Mouse (Mus musculus): ENCODE measurements around the gene Gfy. TPM values are rescaled to one million over a fixed set of nuclear protein-coding genes. Genes with fewer than 3 reads are reported as not detected.

Gfy gene
- total RNA-seq, 1 experiment from 2014 or later = not detected

DNA sequence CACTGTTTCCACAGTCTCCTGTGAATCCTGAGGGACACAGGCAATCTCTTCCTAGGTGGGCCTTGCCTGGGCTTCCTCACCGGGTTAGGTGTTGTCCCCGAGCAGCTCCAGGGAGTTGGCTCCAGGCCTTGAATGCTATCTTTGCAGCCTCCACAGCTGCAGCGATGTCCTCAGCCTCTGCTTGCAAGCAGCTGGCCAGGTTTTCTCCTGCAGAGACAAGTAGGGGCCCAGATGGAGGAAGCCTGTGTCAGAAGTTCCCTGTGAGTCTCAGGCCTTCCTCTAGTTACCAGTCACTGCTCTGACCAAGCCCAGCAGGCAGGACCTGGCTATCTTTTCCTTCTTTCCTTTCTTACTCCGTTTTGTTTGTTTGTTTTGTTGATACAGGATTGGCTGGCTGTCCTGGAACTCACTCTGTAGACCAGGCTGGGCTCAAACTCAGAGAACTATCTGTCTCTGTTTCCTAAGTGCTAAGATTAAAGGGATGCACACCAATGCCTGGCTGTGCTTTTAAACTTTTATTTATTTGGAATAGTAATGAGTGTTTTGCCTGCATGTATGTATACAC is 30.8 kb downstream of the Gfy start:
- DNase-seq = peak; percentile 22

GRCm38 (mm10) chr7:45147899-45148298 is 31.5 kb downstream of the Gfy start:
- DNase-seq = peak; percentile 6

DNA sequence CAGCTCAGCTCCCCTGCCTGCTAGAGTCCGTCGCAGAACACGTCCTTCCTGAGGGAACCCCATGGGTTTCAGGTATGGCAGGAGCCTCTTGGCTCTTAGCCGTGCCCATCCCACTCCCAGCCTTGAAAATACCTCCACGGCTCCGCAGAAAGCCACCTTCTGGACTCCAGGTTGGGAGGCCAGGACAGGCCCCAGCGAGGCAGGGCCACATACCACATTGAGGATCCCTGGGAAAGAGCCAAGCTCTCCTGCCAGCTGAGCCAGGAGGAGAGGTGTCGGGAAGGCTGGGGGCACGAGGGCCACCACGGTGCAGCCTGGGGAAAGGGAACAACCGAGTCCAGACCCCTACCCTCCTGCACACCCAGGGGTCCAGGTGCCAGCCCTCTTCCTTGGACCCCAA is 32.1 kb downstream of the Gfy start:
- DNase-seq = peak; percentile 6

- peak; percentile 8 for DNase-seq
Measured at GRCm38 (mm10) chr7:45145460-45145859, 33.9 kb downstream of the Gfy start.

DNA sequence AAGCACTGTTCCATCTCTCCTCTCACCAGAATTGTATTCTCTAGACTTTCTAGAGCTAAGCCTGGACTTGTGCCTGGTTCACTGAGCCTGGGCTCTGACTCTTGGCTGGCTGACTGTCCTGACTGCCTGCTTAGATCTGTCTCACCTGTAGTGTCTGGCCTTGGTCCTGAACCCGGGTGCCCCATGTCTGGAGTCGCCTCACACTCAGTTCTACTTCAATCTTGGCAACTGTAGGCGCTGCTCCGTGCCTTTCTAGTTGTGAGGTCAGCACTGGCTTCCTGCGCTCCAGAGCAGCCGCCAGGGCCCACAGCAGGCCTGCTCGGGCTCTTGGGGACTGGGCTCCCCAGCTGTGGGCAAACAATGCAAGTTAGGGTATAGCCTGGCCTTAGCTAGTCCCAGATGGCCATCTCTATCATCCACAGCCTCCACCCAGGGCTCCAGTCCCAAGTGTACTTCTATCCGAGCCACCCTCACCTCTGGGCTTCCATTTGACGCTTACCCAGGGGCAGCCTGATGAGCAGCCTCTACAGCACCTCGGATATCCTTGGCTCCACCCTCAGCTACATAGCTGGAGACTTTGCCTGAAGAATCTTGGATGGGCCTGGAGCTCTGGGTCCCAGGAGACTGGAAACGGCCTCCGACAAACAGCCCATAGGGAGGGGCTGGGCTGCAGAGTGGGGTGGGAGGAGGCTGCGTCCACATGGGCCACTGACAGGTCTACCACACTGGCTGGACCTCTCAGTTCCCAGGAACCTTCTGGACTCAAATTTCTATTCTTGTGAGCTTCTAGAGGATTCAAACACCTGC is 34.8 kb downstream of the Gfy start:
- DNase-seq = peak; percentile 9

DNA sequence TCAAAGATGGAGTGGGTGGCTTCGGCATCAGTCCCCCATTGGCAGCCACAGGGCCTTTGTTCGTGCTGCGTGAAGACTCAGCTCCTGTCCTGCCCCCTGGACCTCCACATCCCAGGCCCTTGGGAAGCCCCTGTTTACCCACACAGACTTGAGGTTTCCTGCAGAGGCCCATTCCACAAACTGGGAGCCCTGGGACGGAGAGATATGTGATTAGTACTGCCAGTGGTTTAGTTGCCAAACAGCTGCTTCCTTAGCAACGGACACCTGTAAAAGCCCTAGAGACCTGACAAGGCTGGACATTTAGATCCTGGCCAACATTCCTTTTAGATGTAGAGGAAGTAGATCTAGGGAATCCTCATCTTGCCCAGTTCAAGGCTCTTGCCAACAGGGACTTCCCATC is 37.5 kb downstream of the Gfy start:
- DNase-seq = no peak

DNA sequence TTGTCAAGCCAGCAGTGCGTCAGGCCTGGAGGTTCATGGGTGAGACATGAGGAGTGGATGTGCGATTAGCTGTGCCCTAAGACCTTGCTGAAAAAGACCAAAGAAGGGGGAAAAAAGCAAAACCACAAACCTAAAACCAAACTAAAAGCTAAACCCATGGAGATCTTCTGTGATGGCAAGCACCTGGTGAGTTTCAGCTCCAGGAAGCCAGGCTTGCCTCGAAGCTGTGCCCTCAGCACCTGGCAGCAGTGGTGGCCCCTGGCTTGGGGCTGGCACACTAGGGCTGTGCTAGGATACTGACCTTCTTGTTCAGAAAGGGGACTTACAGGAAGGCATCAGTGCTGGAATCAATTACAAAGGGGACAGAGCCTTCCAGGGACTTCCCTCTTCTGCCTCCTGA is 38.0 kb downstream of the Gfy start:
- peak; percentile 4 for DNase-seq

GRCm38 (mm10) chr7:45139904-45140723 is 39.3 kb downstream of the Gfy start:
- DNase-seq = peak; percentile 79

- no peak for DNase-seq
Measured at GRCm38 (mm10) chr7:45138403-45138802, 41.0 kb downstream of the Gfy start.

- DNase-seq = no peak
Measured at GRCm38 (mm10) chr7:45137171-45138006, 42.0 kb downstream of the Gfy start.

- peak; percentile 97 for DNase-seq
Measured at GRCm38 (mm10) chr7:45135993-45136567, 43.3 kb downstream of the Gfy start, which contains the start of the genes Gm45713 and Flt3l. Gene Gm45713 (minus strand): TSS chr7:45136231. Gene Flt3l (minus strand): TSS chr7:45136432.

GRCm38 (mm10) chr7:45135370-45135769 is 44.0 kb downstream of the Gfy start:
- no peak for DNase-seq

GRCm38 (mm10) chr7:45134544-45135026 is 44.8 kb downstream of the Gfy start:
- DNase-seq = peak; percentile 64

- no peak for DNase-seq
Measured at GRCm38 (mm10) chr7:45133446-45134159, 45.8 kb downstream of the Gfy start.

- no peak for DNase-seq
Measured at GRCm38 (mm10) chr7:45131850-45132249, 47.5 kb downstream of the Gfy start.

DNA sequence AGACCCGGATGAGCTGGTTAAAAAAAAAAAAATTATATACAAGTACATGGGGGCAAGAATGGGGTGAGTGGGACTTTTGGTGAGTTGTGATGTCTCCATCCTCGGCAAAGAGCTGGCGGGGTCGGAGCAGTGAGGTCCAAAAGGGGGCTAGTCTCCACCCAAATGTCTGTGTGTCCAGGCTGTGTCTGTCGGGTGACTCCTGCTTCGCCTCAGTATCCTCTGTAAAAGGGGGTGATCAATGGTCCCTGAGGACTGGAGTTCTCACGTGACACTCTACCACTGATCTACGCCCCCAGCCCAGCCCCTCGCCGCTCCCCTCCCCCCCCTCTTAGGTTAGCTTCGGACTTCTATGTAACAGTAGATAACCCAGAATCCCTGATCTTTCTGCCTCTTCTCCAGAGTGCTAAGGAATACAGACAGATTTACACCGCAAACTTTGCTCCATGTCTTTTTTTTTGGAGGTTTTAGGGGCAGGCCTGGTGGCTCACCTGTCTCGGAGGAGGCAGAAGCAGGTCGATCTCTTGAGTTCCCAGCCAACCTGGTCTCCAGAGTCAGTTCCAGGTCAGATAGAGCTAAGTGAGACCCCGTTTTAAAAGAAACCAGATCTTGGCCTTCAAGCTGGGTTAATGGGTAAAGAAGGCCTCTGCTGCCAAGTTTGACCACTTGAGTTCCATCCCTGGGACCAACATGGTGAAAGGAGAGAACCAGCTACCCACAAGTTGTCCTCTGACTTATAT is 49.4 kb downstream of the Gfy start:
- no peak for DNase-seq

GRCm38 (mm10) chr7:45129318-45129717 is 50.1 kb downstream of the Gfy start:
- peak; percentile 65 for DNase-seq

- DNase-seq = peak; percentile 98
Measured at GRCm38 (mm10) chr7:45128624-45129246, 50.6 kb downstream of the Gfy start, which contains the start of gene Rpl13a. Gene Rpl13a (minus strand): TSS chr7:45128761.

DNA sequence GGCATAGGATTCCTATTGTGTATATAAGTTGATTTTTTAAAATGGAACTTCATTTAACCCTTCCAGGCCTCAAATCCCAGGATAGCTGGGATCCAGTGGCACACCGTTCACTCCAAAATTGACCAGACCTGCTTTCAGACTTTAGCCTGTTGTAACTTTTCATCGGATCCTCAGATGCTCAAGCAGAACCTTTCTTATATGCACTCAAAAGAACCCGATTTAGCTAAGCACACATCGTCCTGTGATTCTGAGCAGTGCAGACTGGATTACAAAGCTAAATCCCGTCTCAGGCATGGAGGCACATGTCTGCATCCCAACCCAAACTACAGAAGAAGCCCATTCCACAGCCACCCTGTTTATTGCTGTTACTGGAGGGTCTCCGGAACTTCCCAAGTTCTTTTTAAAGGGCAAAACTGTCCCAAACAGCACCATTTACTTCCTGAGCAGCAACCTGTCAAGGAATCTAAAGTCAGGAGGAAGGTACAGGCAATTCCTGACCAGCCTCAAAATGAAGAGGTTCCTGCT is 51.6 kb downstream of the Gfy start:
- DNase-seq = no peak

All from adrenal gland, postnatal 14 days (tissue).